Mouse (Mus musculus) megakaryocyte progenitor cell, adult 5-6 weeks (primary cell): ENCODE measurements around the gene Lbhd2. TPM values are rescaled to one million over a fixed set of nuclear protein-coding genes. Genes with fewer than 3 reads are reported as not detected.
A peak's percentile ranks its signal among the peaks of the same experiment; 100 is the strongest.

Experiments used
- ATAC-seq: replicated peaks from 2 replicates; pipeline ENCODE4 v1.8.0; 2016; ENCODE audit warnings: mild to moderate bottlenecking, moderate TSS enrichment, inconsistent platforms; ENCODE audit not compliant: poor library complexity
- total RNA-seq, 2 experiments: library from RNA; stranded (forward) in 1 of 2; stranded (reverse) in 1 of 2; fragments of 157-497, 149-512 nt in 1 of 2; fragments of 200-1000 nt in 1 of 2; gene quantifications; 2 replicates each; pipeline versions ENCODE4 v1.2.3 to v1.2.4; 2015 to 2017

Lbhd2 gene
- total RNA-seq (2015): 0.30 TPM in 1 of 2 replicates, not detected in the other
- not detected in 2 replicates for total RNA-seq (2017)

- no peak for ATAC-seq
These were observed at the start of gene Lbhd2 for GRCm38 (mm10) chr12:111406622-111407021. TSS of gene Lbhd2 (plus strand) at chr12:111406809.

- no peak for ATAC-seq
These were observed 45.9 kb upstream of the Lbhd2 start for GRCm38 (mm10) chr12:111360671-111361070.

GRCm38 (mm10) chr12:111361319-111362098 is 45.1 kb upstream of the Lbhd2 start:
- no peak for ATAC-seq

GRCm38 (mm10) chr12:111364234-111364633 is 42.4 kb upstream of the Lbhd2 start:
- peak; percentile 42; the same call in 1 of the 2 replicates for ATAC-seq

- no peak for ATAC-seq
These were observed 39.5 kb upstream of the Lbhd2 start for GRCm38 (mm10) chr12:111367065-111367464.

GRCm38 (mm10) chr12:111370249-111370648 is 36.4 kb upstream of the Lbhd2 start:
- peak; percentile 52 for ATAC-seq

- ATAC-seq: no peak
These were observed 34.7 kb upstream of the Lbhd2 start for GRCm38 (mm10) chr12:111371905-111372304.

- no peak for ATAC-seq
These were observed 33.2 kb upstream of the Lbhd2 start for GRCm38 (mm10) chr12:111373411-111373810.

- no peak for ATAC-seq
These were observed 31.9 kb upstream of the Lbhd2 start for GRCm38 (mm10) chr12:111374727-111375126.

GRCm38 (mm10) chr12:111375559-111375958 is 31.1 kb upstream of the Lbhd2 start:
- no peak for ATAC-seq

- peak; percentile 35; the same call in 1 of the 2 replicates for ATAC-seq
These were observed 30.6 kb upstream of the Lbhd2 start for GRCm38 (mm10) chr12:111376053-111376452.

GRCm38 (mm10) chr12:111376826-111377331 is 29.7 kb upstream of the Lbhd2 start:
- ATAC-seq: 0 out of 2 replicates have a peak, but pooled peaks have one; percentile 3

GRCm38 (mm10) chr12:111377376-111377973 is 29.1 kb upstream of the Lbhd2 start, which contains the start of gene Cdc42bpb:
TSS of gene Cdc42bpb (minus strand) at chr12:111377718.
- peak; percentile 67 for ATAC-seq

GRCm38 (mm10) chr12:111377986-111378490 is 28.6 kb upstream of the Lbhd2 start:
- ATAC-seq: 0 out of 2 replicates have a peak, but pooled peaks have one; percentile 15

GRCm38 (mm10) chr12:111378812-111379211 is 27.8 kb upstream of the Lbhd2 start:
- ATAC-seq: no peak

- ATAC-seq: no peak
These were observed 20.5 kb upstream of the Lbhd2 start for GRCm38 (mm10) chr12:111385883-111386641.

- no peak for ATAC-seq
These were observed 19.9 kb upstream of the Lbhd2 start for GRCm38 (mm10) chr12:111386642-111387120.

- no peak for ATAC-seq
These were observed 19.5 kb upstream of the Lbhd2 start for GRCm38 (mm10) chr12:111387146-111387545.

GRCm38 (mm10) chr12:111394008-111394407 is 12.6 kb upstream of the Lbhd2 start:
- no peak for ATAC-seq

GRCm38 (mm10) chr12:111396997-111397396 is 9.6 kb upstream of the Lbhd2 start:
- no peak for ATAC-seq
